Mouse (Mus musculus) G1E-ER4 (cell line): ENCODE results near the gene Timm44. TPM values are rescaled to one million over a fixed set of nuclear protein-coding genes. Genes with fewer than 3 reads are reported as not detected.

Experiments
- GATA1 ChIP-seq: IDR thresholded peaks from one replicate; pipeline ENCODE4 v1.8.0; 2012; ENCODE audit warnings: low read length, inconsistent platforms
- polyA plus RNA-seq: library from polyadenylated mRNA; stranded (reverse); fragments of >175 nt; gene quantifications from 2 replicates; pipeline ENCODE4 v1.2.3, GENCODE M21; 2012

Gene Timm44
- polyA plus RNA-seq, 1 experiment: 85.8 TPM

- no peak for TF ChIP-seq GATA1
These were observed 53.7 kb downstream of the Timm44 start for GRCm38 (mm10) chr8:4222059-4222458.

- TF ChIP-seq GATA1: no peak
These were observed 56.1 kb downstream of the Timm44 start for GRCm38 (mm10) chr8:4219617-4220016.

- TF ChIP-seq GATA1: no peak
These were observed 58.7 kb downstream of the Timm44 start, which contains the start of gene Prr36 for GRCm38 (mm10) chr8:4216791-4217621. TSS of gene Prr36 (minus strand) at chr8:4217459.

GRCm38 (mm10) chr8:4216296-4216695, 59.4 kb downstream of the Timm44 start:
- TF ChIP-seq GATA1: no peak

GRCm38 (mm10) chr8:4214006-4214980, 61.4 kb downstream of the Timm44 start:
- TF ChIP-seq GATA1: no peak

GRCm38 (mm10) chr8:4213210-4214005, 62.3 kb downstream of the Timm44 start:
- no peak for TF ChIP-seq GATA1

- no peak for TF ChIP-seq GATA1
These were observed 62.9 kb downstream of the Timm44 start for GRCm38 (mm10) chr8:4212809-4213209.

GRCm38 (mm10) chr8:4211097-4211496, 64.6 kb downstream of the Timm44 start:
- TF ChIP-seq GATA1: no peak

Other genes starting within 250 kb of the Timm44 start
- gene Cd209f, start 170.1 kb downstream of the Timm44 start, polyA plus RNA-seq: not detected in 2 replicates
- not detected in 2 replicates for gene Cd209g, start 141.8 kb downstream of the Timm44 start, polyA plus RNA-seq
- 8.2 TPM in 2 replicates for gene Evi5l, start 109.3 kb downstream of the Timm44 start, polyA plus RNA-seq
- 0.17 and 0.18 TPM in 2 replicates for gene Prr36, start 58.5 kb downstream of the Timm44 start, polyA plus RNA-seq
- 0.02 and 0.06 TPM in 2 replicates for gene Lrrc8e, start 49.1 kb downstream of the Timm44 start, polyA plus RNA-seq
- gene Map2k7, start 37.2 kb downstream of the Timm44 start, polyA plus RNA-seq: 137 and 182 TPM in 2 replicates
- 0.37 and 0.39 TPM in 2 replicates for gene Gm49320, start 37.0 kb downstream of the Timm44 start, polyA plus RNA-seq
- 16.2 and 20.9 TPM in 2 replicates for gene Tgfbr3l, start 27.7 kb downstream of the Timm44 start, polyA plus RNA-seq
- gene Snapc2, start 22.8 kb downstream of the Timm44 start, polyA plus RNA-seq: 46.1 and 62.3 TPM in 2 replicates
- 1.5 and 2.0 TPM in 2 replicates for gene Ctxn1, start 16.6 kb downstream of the Timm44 start, polyA plus RNA-seq
- gene Ccl25, start 49.3 kb upstream of the Timm44 start, polyA plus RNA-seq: 1.3 and 1.6 TPM in 2 replicates
- 93.4 and 120 TPM in 2 replicates for gene Elavl1, start 49.5 kb upstream of the Timm44 start, polyA plus RNA-seq
- gene Cers4, start 217.1 kb upstream of the Timm44 start, polyA plus RNA-seq: not detected in 2 replicates